Mouse (Mus musculus) midbrain, embryonic 11.5 days (tissue): ENCODE measurements at regions not wholly inside any gene's neighbourhood (a gene's known extent, or its start where the extent isn't known, plus 50 kb on each side); places are given as distances from the start of the nearest gene placed in this dataset.

Experiments used
- ATAC-seq: fragments of 200-750 bp; cut with Nextera tagmentation; 2 replicates; pipeline ENCODE4 v1.8.0; 2017; ENCODE audit warnings: moderate TSS enrichment, moderate library complexity; ENCODE audit not compliant: low FRiP score
- DNase-seq: peaks from one replicate; pipeline ENCODE4 v3.0.0; 2015; ENCODE audit warnings: low spot score; ENCODE audit errors: missing footprints
- H3K27ac ChIP-seq: fragments of 300-500 bp; sonication (generic); 2 replicates; pipeline ENCODE4 v1.5.1; 2014; ENCODE audit warnings: low read depth, low read length
- H3K27me3 ChIP-seq: fragments of 300-500 bp; sonication (generic); 2 replicates; pipeline ENCODE4 v1.6.1; 2014; ENCODE audit warnings: mild to moderate bottlenecking, low read length, moderate library complexity, mixed read lengths; ENCODE audit not compliant: control insufficient read depth, insufficient read depth
- H3K36me3 ChIP-seq: fragments of 300-500 bp; sonication (generic); 2 replicates; pipeline ENCODE4 v1.6.1; 2014; ENCODE audit warnings: mild to moderate bottlenecking, low read length, moderate library complexity, mixed read lengths; ENCODE audit not compliant: control insufficient read depth, insufficient read depth
- H3K4me1 ChIP-seq: fragments of 300-500 bp; sonication (generic); 2 replicates; pipeline ENCODE4 v1.6.1; 2014; ENCODE audit warnings: low read length; ENCODE audit not compliant: control insufficient read depth, insufficient read depth
- H3K4me2 ChIP-seq: fragments of 300-500 bp; sonication (generic); 2 replicates; pipeline ENCODE4 v1.6.1; 2014; ENCODE audit warnings: mild to moderate bottlenecking, moderate library complexity
- H3K4me3 ChIP-seq: fragments of 300-500 bp; sonication (generic); 2 replicates; pipeline ENCODE4 v1.5.1; 2014; ENCODE audit warnings: low read depth, low read length
- H3K9ac ChIP-seq: fragments of 300-500 bp; sonication (generic); 2 replicates; pipeline ENCODE4 v1.6.1; 2014; ENCODE audit warnings: low read length
- H3K9me3 ChIP-seq: fragments of 300-500 bp; sonication (generic); 2 replicates; pipeline ENCODE4 v1.6.1; 2016; ENCODE audit warnings: low read length; ENCODE audit not compliant: control insufficient read depth
- WGBS: fragments of 180-500 bp; shearing (Covaris S2); extraction: QIAGEN DNeasy Blood & Tissue Kit; methylation state at CpG from one replicate; pipeline ENCODE4 v1.1.7; 2014; 5-methylcytosine and 5-hydroxymethylcytosine counted together

- DNase-seq (no peak), ATAC-seq (no peak)
- no peaks in the 10 kb centered on the region for H3K36me3 ChIP-seq
- H3K4me3 ChIP-seq: no peak overlapping the region
- no peak overlapping the region for H3K4me2 ChIP-seq
- H3K27me3 ChIP-seq: no peaks in the 10 kb centered on the region
- H3K9ac ChIP-seq: no peak overlapping the region
- H3K9me3 ChIP-seq: no peaks in the 10 kb centered on the region
- no peak overlapping the region for H3K27ac ChIP-seq
- no peaks in the 10 kb centered on the region for H3K4me1 ChIP-seq
- 79% methylated on average over 6 of the region's 6 CpGs for WGBS
These were observed 50.8 kb upstream of the Ptpn13 start for GRCm38 (mm10) chr5:103374162-103374561.

DNA sequence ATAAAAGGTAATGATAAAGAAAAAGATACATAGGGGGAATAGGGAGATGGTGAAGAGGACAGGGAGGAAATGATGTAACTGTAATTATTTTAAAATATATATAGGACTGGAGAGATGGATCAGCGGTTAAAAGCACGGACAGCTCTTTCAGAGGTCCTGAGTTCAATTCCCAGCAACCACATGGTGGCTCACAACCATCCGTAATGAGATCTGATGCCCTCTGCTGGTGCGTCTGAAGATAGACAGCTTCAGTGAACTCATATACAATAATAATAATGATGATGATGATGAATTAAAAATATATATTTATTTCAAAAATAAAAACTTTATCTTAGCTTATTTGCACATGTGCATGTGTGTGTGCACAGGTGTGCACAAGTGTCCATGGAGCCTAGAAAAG, 51.9 kb upstream of the Ptpn13 start:
- Histone ChIP-seq H3K36me3 (no peaks in the 10 kb centered on the region), H3K27me3 (no peaks in the 10 kb centered on the region), H3K4me2 (no peak overlapping the region), H3K4me1 (no peaks in the 10 kb centered on the region), H3K9ac (no peak overlapping the region), H3K27ac (no peak overlapping the region), H3K9me3 (no peaks in the 10 kb centered on the region), H3K4me3 (no peak overlapping the region)
- 92% methylated on average over 4 of the region's 4 CpGs for WGBS
- DNase-seq (no peak), ATAC-seq (no peak)

- no peak overlapping the region for H3K27ac ChIP-seq
- no peak overlapping the region for H3K4me3 ChIP-seq
- DNase-seq (peak; percentile 19), ATAC-seq (no peak)
- H3K9ac ChIP-seq: no peak overlapping the region
- H3K36me3 ChIP-seq: no peaks in the 10 kb centered on the region
- H3K9me3 ChIP-seq: no peaks in the 10 kb centered on the region
- 86% methylated on average over 4 of the region's 4 CpGs for WGBS
- no peak overlapping the region for H3K4me2 ChIP-seq
- no peaks in the 10 kb centered on the region for H3K4me1 ChIP-seq
- no peaks in the 10 kb centered on the region for H3K27me3 ChIP-seq
These were observed 54.5 kb upstream of the Ptpn13 start for GRCm38 (mm10) chr5:103370456-103370855.

DNA sequence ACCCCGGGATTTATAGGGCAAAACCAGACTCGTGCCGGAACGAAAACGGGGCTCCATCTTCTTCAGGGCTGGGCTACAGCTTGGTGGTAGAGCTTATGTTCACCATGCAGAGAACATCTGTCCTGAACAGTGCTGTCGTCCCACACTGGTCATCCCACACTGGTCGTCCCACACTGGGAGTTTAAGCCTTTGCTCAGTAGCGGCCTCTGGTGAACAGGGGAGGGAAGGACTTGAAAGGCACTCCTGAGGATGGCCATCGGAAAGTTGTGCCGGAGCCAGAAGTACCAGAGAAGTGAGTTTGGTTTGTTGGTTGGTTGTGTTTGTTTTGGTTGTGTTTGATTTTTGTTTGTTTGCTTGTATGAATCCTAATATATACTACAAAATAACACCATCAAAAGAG, 56.0 kb upstream of the Ptpn13 start:
- no peaks in the 10 kb centered on the region for H3K27me3 ChIP-seq
- no peaks in the 10 kb centered on the region for H3K4me1 ChIP-seq
- H3K4me2 ChIP-seq: no peak overlapping the region
- H3K27ac ChIP-seq: no peak overlapping the region
- no peak overlapping the region for H3K9ac ChIP-seq
- no peaks in the 10 kb centered on the region for H3K36me3 ChIP-seq
- DNase-seq (peak; percentile 80), ATAC-seq (no peak)
- 79% methylated on average over 10 of the region's 10 CpGs for WGBS
- H3K9me3 ChIP-seq: no peaks in the 10 kb centered on the region
- H3K4me3 ChIP-seq: no peak overlapping the region

DNA sequence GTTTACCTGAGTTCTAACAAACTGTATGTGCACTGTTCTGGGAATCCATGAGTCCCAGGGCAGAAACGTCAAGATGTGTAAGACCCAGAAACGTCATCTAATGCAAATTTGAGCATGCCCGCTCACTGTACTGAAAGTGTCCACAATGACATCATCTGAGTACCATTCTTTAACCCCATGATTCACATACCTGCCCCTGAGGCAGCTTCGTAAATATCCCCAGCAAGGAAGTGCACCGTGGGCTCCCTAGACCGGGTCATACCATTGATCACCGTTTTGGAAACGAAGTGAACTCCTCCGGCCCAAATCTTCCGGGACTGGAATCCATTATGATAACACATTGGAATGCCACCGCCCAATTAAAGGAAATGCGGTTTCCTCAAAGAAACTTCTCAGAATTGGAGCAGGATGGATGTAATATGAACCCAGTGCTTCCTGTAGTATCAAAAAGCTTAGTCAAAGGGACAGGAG, 57.8 kb upstream of the Ptpn13 start:
- Histone ChIP-seq H3K4me1 (no peaks in the 10 kb centered on the region), H3K36me3 (no peaks in the 10 kb centered on the region), H3K27ac (no peak overlapping the region), H3K9me3 (no peaks in the 10 kb centered on the region), H3K4me3 (no peak overlapping the region), H3K27me3 (no peaks in the 10 kb centered on the region), H3K9ac (no peak overlapping the region), H3K4me2 (no peak overlapping the region)
- no peak for ATAC-seq
- 86% methylated on average over 12 of the region's 12 CpGs for WGBS
- DNase-seq: peak; percentile 70

- Histone ChIP-seq H3K4me3 (no peak overlapping the region), H3K9ac (no peak overlapping the region), H3K4me1 (no peaks in the 10 kb centered on the region), H3K9me3 (no peaks in the 10 kb centered on the region), H3K4me2 (no peak overlapping the region), H3K27me3 (no peaks in the 10 kb centered on the region), H3K36me3 (no peaks in the 10 kb centered on the region), H3K27ac (no peak overlapping the region)
- no peak for ATAC-seq
- no peak for DNase-seq
- 92% methylated on average over 19 of the region's 19 CpGs for WGBS
These were observed 59.1 kb upstream of the Ptpn13 start for GRCm38 (mm10) chr5:103365700-103366448.

- no peak for DNase-seq
- H3K9me3 ChIP-seq: no peaks in the 10 kb centered on the region
- WGBS: 91% methylated on average over 21 of the region's 21 CpGs
- no peaks in the 10 kb centered on the region for H3K36me3 ChIP-seq
- no peaks in the 10 kb centered on the region for H3K27me3 ChIP-seq
- no peak overlapping the region for H3K4me3 ChIP-seq
- no peaks in the 10 kb centered on the region for H3K4me1 ChIP-seq
- no peak overlapping the region for H3K27ac ChIP-seq
- no peak overlapping the region for H3K4me2 ChIP-seq
- no peak overlapping the region for H3K9ac ChIP-seq
- ATAC-seq: no peak
These were observed 59.9 kb upstream of the Ptpn13 start for GRCm38 (mm10) chr5:103364791-103365699.

- no peak overlapping the region for H3K27ac ChIP-seq
- 87% methylated on average over 13 of the region's 13 CpGs for WGBS
- H3K27me3 ChIP-seq: no peaks in the 10 kb centered on the region
- H3K9ac ChIP-seq: no peak overlapping the region
- H3K4me2 ChIP-seq: no peak overlapping the region
- ATAC-seq (no peak), DNase-seq (peak; percentile 77)
- no peaks in the 10 kb centered on the region for H3K36me3 ChIP-seq
- no peaks in the 10 kb centered on the region for H3K9me3 ChIP-seq
- no peak overlapping the region for H3K4me3 ChIP-seq
- peaks cover under 1% of the 10 kb centered on the region; the same call in 1 of the 2 replicates for H3K4me1 ChIP-seq
These were observed 64.2 kb upstream of the Ptpn13 start for GRCm38 (mm10) chr5:103360775-103361247.

- Histone ChIP-seq H3K9me3 (no peaks in the 10 kb centered on the region), H3K4me1 (peaks cover 5% of the 10 kb centered on the region), H3K27me3 (no peaks in the 10 kb centered on the region), H3K4me3 (no peak overlapping the region), H3K9ac (no peak overlapping the region), H3K4me2 (no peak overlapping the region), H3K27ac (no peak overlapping the region), H3K36me3 (no peaks in the 10 kb centered on the region)
- DNase-seq (no peak), ATAC-seq (no peak)
- 89% methylated on average over 10 of the region's 10 CpGs for WGBS
These were observed 64.6 kb upstream of the Ptpn13 start for GRCm38 (mm10) chr5:103360360-103360759.
